Mouse (Mus musculus) megakaryocyte, adult 5-6 weeks (primary cell): ENCODE measurements at regions not wholly inside any gene's neighbourhood (a gene's known extent, or its start where the extent isn't known, plus 50 kb on each side); places are given as distances from the start of the nearest gene placed in this dataset.
A peak's percentile ranks its signal among the peaks of the same experiment; 100 is the strongest.

ENCODE experiments used
- ATAC-seq: 2 replicates; pipeline ENCODE4 v1.8.0; 2016; ENCODE audit warnings: mild to moderate bottlenecking, inconsistent platforms; ENCODE audit not compliant: poor library complexity, severe bottlenecking

GRCm38 (mm10) chr14:105720816-105721510, 175.7 kb downstream of the Spry2 start:
- no peak for ATAC-seq

GRCm38 (mm10) chr14:105718676-105719441, 177.8 kb downstream of the Spry2 start:
- no peak for ATAC-seq

- no peak for ATAC-seq
These were observed 178.8 kb downstream of the Spry2 start for GRCm38 (mm10) chr14:105717821-105718220.

GRCm38 (mm10) chr14:105708691-105709090, 187.9 kb downstream of the Spry2 start:
- ATAC-seq, result no peak

- ATAC-seq, result no peak
These were observed 189.9 kb downstream of the Spry2 start for GRCm38 (mm10) chr14:105706756-105707155.

GRCm38 (mm10) chr14:105698616-105699015, 198.0 kb downstream of the Spry2 start:
- no peak for ATAC-seq

GRCm38 (mm10) chr14:105698086-105698485, 198.5 kb downstream of the Spry2 start:
- ATAC-seq, result no peak

GRCm38 (mm10) chr14:105697398-105697797, 199.2 kb downstream of the Spry2 start:
- ATAC-seq, result no peak

GRCm38 (mm10) chr14:105694969-105695368, 201.7 kb downstream of the Spry2 start:
- no peak for ATAC-seq

- no peak for ATAC-seq
These were observed 202.9 kb downstream of the Spry2 start for GRCm38 (mm10) chr14:105693713-105694112.

- no peak for ATAC-seq
These were observed 211.7 kb downstream of the Spry2 start for GRCm38 (mm10) chr14:105684826-105685465.

GRCm38 (mm10) chr14:105684329-105684728, 212.3 kb downstream of the Spry2 start:
- no peak for ATAC-seq

GRCm38 (mm10) chr14:105676646-105676930, 220.0 kb downstream of the Spry2 start:
- ATAC-seq, result no peak

- no peak for ATAC-seq
These were observed 220.6 kb downstream of the Spry2 start for GRCm38 (mm10) chr14:105675801-105676645.

- ATAC-seq, result no peak
These were observed 221.6 kb downstream of the Spry2 start for GRCm38 (mm10) chr14:105675006-105675405.

- ATAC-seq, result peak; percentile 21; the same call in 1 of the 2 replicates
These were observed 227.7 kb downstream of the Spry2 start for GRCm38 (mm10) chr14:105668969-105669368.

- ATAC-seq, result no peak
These were observed 231.9 kb downstream of the Spry2 start for GRCm38 (mm10) chr14:105664671-105665198.

- no peak for ATAC-seq
These were observed 233.1 kb downstream of the Spry2 start for GRCm38 (mm10) chr14:105663472-105663871.

GRCm38 (mm10) chr14:105662839-105663238, 233.8 kb downstream of the Spry2 start:
- ATAC-seq, result no peak

- no peak for ATAC-seq
These were observed 238.3 kb downstream of the Spry2 start for GRCm38 (mm10) chr14:105658316-105658715.

GRCm38 (mm10) chr14:105647166-105647565, 249.5 kb downstream of the Spry2 start:
- ATAC-seq, result no peak
